Mouse (Mus musculus) erythroblast, embryonic 14.5 days (primary cell): ENCODE measurements around the gene Gng7. TPM values are rescaled to one million over a fixed set of nuclear protein-coding genes. Genes with fewer than 3 reads are reported as not detected.

Source experiments
- H3K27me3 ChIP-seq: 2 replicates; pipeline ENCODE4 v1.6.1; 2012; ENCODE audit warnings: inconsistent platforms; ENCODE audit not compliant: control insufficient read depth
- H3K36me3 ChIP-seq: 2 replicates; pipeline ENCODE4 v1.6.1; 2012; ENCODE audit warnings: mild to moderate bottlenecking, inconsistent platforms; ENCODE audit not compliant: control insufficient read depth
- H3K4me1 ChIP-seq: 2 replicates; pipeline ENCODE4 v1.6.1; 2012; ENCODE audit warnings: inconsistent platforms; ENCODE audit not compliant: control insufficient read depth
- H3K4me3 ChIP-seq: replicated peaks from 2 replicates; pipeline ENCODE3; 2012; ENCODE audit warnings: moderate library complexity, mild to moderate bottlenecking, inconsistent platforms
- H3K9me3 ChIP-seq: 2 replicates; pipeline ENCODE4 v1.6.1; 2012; ENCODE audit warnings: low read length, inconsistent platforms, mixed read lengths; ENCODE audit not compliant: control insufficient read depth
- GATA1 ChIP-seq: IDR thresholded peaks from 2 replicates; pipeline ENCODE4 v1.6.1; 2012; ENCODE audit warnings: low read length, inconsistent platforms, mixed read lengths
- TAL1 ChIP-seq: IDR thresholded peaks from 3 replicates; pipeline ENCODE4 v1.6.1; 2012; ENCODE audit warnings: low read length, inconsistent platforms, mixed read lengths
- polyA plus RNA-seq: library from polyadenylated mRNA; stranded (reverse); fragments of >175 nt; gene quantifications from 2 replicates; pipeline ENCODE4 v1.2.3, GENCODE M21; 2012

The Gng7 gene
- polyA plus RNA-seq, 1 experiment, result not detected

- H3K4me3 ChIP-seq, result no peak overlapping the region
- H3K4me1 ChIP-seq, result peaks cover 1% of the 10 kb centered on the region; the same call in 1 of the 2 replicates
- H3K27me3 ChIP-seq, result no peaks in the 10 kb centered on the region
- no peaks in the 10 kb centered on the region for H3K36me3 ChIP-seq
- no peaks in the 10 kb centered on the region for H3K9me3 ChIP-seq
- TF ChIP-seq GATA1 (no peak), TAL1 (no peak)
These were observed 51.4 kb downstream of the Gng7 start for GRCm38 (mm10) chr10:80963031-80963975.

- no peaks in the 10 kb centered on the region for H3K9me3 ChIP-seq
- peaks cover 1% of the 10 kb centered on the region; the same call in 1 of the 2 replicates for H3K4me1 ChIP-seq
- no peaks in the 10 kb centered on the region for H3K27me3 ChIP-seq
- no peaks in the 10 kb centered on the region for H3K36me3 ChIP-seq
- H3K4me3 ChIP-seq, result no peak overlapping the region
- TF ChIP-seq GATA1 (no peak), TAL1 (no peak)
These were observed 52.2 kb downstream of the Gng7 start for GRCm38 (mm10) chr10:80962585-80962984.

- peaks cover 1% of the 10 kb centered on the region; the same call in 1 of the 2 replicates for H3K4me1 ChIP-seq
- TF ChIP-seq GATA1 (no peak), TAL1 (no peak)
- no peak overlapping the region for H3K4me3 ChIP-seq
- no peaks in the 10 kb centered on the region for H3K27me3 ChIP-seq
- H3K9me3 ChIP-seq, result no peaks in the 10 kb centered on the region
- no peaks in the 10 kb centered on the region for H3K36me3 ChIP-seq
These were observed 52.7 kb downstream of the Gng7 start for GRCm38 (mm10) chr10:80962051-80962472.

- H3K36me3 ChIP-seq, result no peaks in the 10 kb centered on the region
- no peak for TF ChIP-seq GATA1
- no peak for TF ChIP-seq TAL1
- H3K27me3 ChIP-seq, result no peaks in the 10 kb centered on the region
- peaks cover 1% of the 10 kb centered on the region; the same call in 1 of the 2 replicates for H3K4me1 ChIP-seq
- H3K9me3 ChIP-seq, result no peaks in the 10 kb centered on the region
- no peak overlapping the region for H3K4me3 ChIP-seq
These were observed 53.9 kb downstream of the Gng7 start for GRCm38 (mm10) chr10:80960551-80961508.

GRCm38 (mm10) chr10:80958979-80959637 lies 55.6 kb downstream of the Gng7 start:
- peaks cover 3% of the 10 kb centered on the region for H3K4me1 ChIP-seq
- H3K36me3 ChIP-seq, result no peaks in the 10 kb centered on the region
- no peak for TF ChIP-seq GATA1
- no peak for TF ChIP-seq TAL1
- H3K27me3 ChIP-seq, result no peaks in the 10 kb centered on the region
- no peak overlapping the region for H3K4me3 ChIP-seq
- no peaks in the 10 kb centered on the region for H3K9me3 ChIP-seq

DNA sequence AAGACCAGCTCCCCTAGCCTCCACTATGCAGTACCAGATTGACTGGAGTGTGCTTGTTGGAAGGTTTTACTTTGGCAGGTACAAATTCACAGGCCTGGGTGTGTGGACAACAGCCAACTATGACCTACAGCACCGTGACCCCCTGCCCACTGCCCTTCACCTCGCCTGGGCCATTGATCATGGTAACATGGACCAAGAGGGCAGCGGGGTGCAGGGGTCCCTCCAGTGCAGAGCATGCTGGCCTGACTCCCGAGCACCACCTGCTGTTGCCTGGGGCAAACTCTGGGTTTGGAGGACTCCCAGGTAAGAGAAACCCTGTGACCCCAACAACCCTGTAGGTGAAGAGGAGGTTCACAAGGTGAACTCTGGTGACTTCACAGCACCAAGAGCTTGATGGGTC lies 57.0 kb downstream of the Gng7 start:
- no peaks in the 10 kb centered on the region for H3K27me3 ChIP-seq
- H3K36me3 ChIP-seq, result no peaks in the 10 kb centered on the region
- H3K9me3 ChIP-seq, result no peaks in the 10 kb centered on the region
- TF ChIP-seq GATA1 (no peak), TAL1 (no peak)
- H3K4me1 ChIP-seq, result peaks cover 3% of the 10 kb centered on the region
- H3K4me3 ChIP-seq, result no peak overlapping the region

DNA sequence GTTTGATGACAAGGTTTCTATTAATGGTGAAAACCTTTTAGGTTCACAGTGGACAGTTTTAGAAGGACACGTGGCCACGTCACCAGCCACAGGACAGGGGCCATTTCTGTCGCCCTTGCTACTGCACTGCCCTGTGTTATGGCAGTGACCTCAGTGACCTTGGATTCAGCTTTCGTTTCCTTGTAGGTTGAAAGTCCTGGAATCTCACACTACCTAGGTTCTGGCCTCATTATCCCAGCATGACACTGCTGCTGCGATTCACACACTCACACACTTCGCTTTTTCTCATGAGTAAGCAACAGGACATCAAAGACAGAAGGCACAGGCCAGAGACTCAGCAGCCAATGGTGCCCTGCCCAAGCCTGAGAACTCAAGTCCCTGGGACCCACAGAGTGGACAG lies 57.8 kb downstream of the Gng7 start:
- Histone ChIP-seq H3K36me3 (no peaks in the 10 kb centered on the region), H3K4me3 (no peak overlapping the region), H3K27me3 (no peaks in the 10 kb centered on the region), H3K4me1 (peaks cover 3% of the 10 kb centered on the region), H3K9me3 (no peaks in the 10 kb centered on the region)
- TF ChIP-seq TAL1, result no peak
- no peak for TF ChIP-seq GATA1

GRCm38 (mm10) chr10:80956385-80956784 lies 58.4 kb downstream of the Gng7 start:
- Histone ChIP-seq H3K36me3 (no peaks in the 10 kb centered on the region), H3K27me3 (no peaks in the 10 kb centered on the region), H3K4me1 (peaks cover 3% of the 10 kb centered on the region), H3K9me3 (no peaks in the 10 kb centered on the region), H3K4me3 (no peak overlapping the region)
- TF ChIP-seq GATA1 (no peak), TAL1 (no peak)
